Mouse (Mus musculus): ENCODE measurements at regions not wholly inside any gene's neighbourhood (a gene's known extent, or its start where the extent isn't known, plus 50 kb on each side); places are given as distances from the start of the nearest gene placed in this dataset.
A peak's percentile ranks its signal among the peaks of the same experiment; 100 is the strongest.
"Not testable (repeated sequence)": the region's sequence is repeated elsewhere in the genome, so short reads cannot be mapped to it uniquely, and the experiment has no call there.

GRCm38 (mm10) chr1:165017793-165018192 lies 82.5 kb upstream of the Xcl1 start:
- DNase-seq (ENCODE audit: low read depth, low spot score): peak; percentile 38

GRCm38 (mm10) chr1:165014328-165014727 lies 79.0 kb upstream of the Xcl1 start:
- no peak for DNase-seq (ENCODE audit: low read depth, low spot score)

GRCm38 (mm10) chr1:165013428-165013827 lies 78.1 kb upstream of the Xcl1 start:
- no peak for DNase-seq (ENCODE audit: low read depth, low spot score)

GRCm38 (mm10) chr1:165012376-165012775 lies 77.0 kb upstream of the Xcl1 start:
- DNase-seq (ENCODE audit: low read depth, low spot score): no peak

- DNase-seq (ENCODE audit: low read depth, low spot score): peak; percentile 89
These were observed 64.2 kb upstream of the Xcl1 start for GRCm38 (mm10) chr1:164999515-164999914.

- no peak for DNase-seq (ENCODE audit: low read depth, low spot score)
These were observed 63.3 kb upstream of the Xcl1 start for GRCm38 (mm10) chr1:164998621-164999020.

- DNase-seq (ENCODE audit: low read depth, low spot score): no peak
These were observed 62.3 kb upstream of the Xcl1 start for GRCm38 (mm10) chr1:164997660-164998059.

- DNase-seq (ENCODE audit: low read depth, low spot score): peak; percentile 91
These were observed 58.9 kb upstream of the Xcl1 start for GRCm38 (mm10) chr1:164994247-164994660.

GRCm38 (mm10) chr1:164993175-164993875 lies 58.0 kb upstream of the Xcl1 start:
- peak; percentile 34 for DNase-seq (ENCODE audit: low read depth, low spot score)

GRCm38 (mm10) chr1:164988982-164989381 lies 53.7 kb upstream of the Xcl1 start:
- DNase-seq (ENCODE audit: low read depth, low spot score): no peak

GRCm38 (mm10) chr1:164988191-164988590 lies 52.9 kb upstream of the Xcl1 start:
- DNase-seq (ENCODE audit: low read depth, low spot score): no peak

GRCm38 (mm10) chr1:164985521-164985920 lies 50.2 kb upstream of the Xcl1 start:
- not testable (repeated sequence) for DNase-seq (ENCODE audit: low read depth, low spot score)

All from R1 (cell line).